Mouse (Mus musculus): ENCODE data around the gene Cntn6. TPM values are rescaled to one million over a fixed set of nuclear protein-coding genes. Genes with fewer than 3 reads are reported as not detected.

Gene Cntn6
- total RNA-seq, 1 experiment from 2014 or later = not detected

DNA sequence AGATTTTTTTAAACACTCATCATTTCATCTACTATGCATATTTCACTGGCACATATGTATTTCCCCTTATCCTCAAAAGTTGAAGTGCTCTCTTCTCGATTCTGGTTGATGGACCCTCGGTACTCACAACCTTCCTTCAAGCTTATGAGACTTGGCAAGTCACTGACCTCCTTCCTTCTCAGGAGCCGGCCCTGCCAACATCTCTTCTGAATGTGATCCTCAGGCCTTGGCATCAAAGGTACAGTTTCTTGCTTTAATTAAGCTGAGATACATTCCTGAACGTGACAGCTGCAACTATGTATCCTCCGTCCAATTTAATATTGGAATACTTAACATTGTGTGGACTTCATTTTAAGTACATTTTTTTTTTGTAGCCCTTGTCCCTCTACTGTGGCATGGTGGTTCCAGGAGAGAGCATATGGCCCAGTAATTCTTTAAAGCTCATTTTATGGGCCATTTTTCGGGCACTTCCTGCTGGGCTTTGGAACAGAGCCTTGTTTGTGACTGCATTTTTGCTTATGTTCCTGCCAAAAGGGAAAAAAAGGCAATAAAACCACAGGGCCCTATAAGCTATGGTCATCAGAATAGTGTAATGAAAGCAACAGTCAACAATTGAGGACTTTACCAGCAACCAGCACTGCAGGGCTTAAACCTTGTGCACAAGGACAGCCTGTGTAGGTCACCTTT, 196.0 kb downstream of the Cntn6 start:
- no peak for ATAC-seq (replicated peaks in 1 of 2; ENCODE audit: insufficient read depth in 1 of 2, low FRiP score in 2 of 2, low TSS enrichment in 1 of 2, low read depth in 1 of 2, poor library complexity in 2 of 2, severe bottlenecking in 2 of 2)

DNA sequence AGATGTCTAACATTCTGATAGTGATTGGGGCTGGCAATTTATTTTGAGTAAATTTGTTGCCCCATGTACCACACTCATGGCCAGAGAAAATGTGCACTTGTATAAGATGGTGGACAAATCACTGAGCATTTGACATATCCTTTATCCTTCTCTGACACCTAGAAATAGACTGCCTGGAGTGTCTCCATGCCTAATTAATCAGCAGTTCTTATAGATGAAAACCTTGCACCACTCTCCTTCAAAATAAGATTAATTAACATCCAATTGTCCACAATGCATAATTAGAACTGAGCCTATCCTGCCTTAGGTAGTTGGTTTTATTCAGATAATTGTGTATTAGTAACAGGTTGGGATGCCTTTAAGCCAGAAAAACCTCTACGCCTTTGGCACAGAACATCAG, 236.0 kb downstream of the Cntn6 start:
- ATAC-seq (replicated peaks in 1 of 2; ENCODE audit: insufficient read depth in 1 of 2, low FRiP score in 2 of 2, low TSS enrichment in 1 of 2, low read depth in 1 of 2, poor library complexity in 2 of 2, severe bottlenecking in 2 of 2) = no peak

DNA sequence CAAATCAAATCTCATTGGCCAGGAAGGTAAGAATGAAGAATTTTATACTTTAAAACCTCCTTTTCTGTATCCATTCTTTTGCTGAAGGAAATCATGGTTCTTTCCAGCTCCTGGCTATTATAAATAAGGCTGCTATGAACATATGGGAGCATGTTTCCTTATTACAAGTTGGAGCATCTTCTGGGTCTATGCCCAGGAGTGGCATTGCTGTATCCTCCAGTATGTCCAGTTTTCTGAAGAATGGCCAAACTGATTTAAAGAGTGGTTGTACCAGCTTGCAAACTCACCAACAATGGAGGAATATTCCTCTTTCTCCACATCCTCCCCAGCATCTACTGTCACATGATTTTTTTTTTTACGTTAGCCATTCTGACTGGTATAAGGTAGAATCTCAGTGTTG, 241.7 kb downstream of the Cntn6 start:
- no peak for ATAC-seq (replicated peaks in 1 of 2; ENCODE audit: insufficient read depth in 1 of 2, low FRiP score in 2 of 2, low TSS enrichment in 1 of 2, low read depth in 1 of 2, poor library complexity in 2 of 2, severe bottlenecking in 2 of 2)

DNA sequence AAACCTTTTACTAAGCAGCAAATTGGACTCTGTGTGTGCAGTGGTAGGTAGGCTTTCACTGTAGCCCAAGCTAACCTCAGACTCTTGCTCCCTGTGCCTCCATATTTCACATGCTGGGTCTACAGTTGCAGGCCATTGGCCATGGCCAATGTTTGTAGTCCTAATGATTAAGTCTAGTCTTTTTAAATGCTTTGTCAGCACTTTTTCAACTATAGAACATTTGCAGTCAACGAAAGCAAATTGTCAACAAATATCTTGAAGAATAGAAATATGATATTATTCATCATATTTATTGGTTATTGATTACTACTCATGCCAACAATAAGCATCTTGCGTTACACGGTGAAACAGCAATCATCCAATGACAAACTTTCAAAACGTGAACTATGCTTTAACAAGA, 246.4 kb downstream of the Cntn6 start:
- no peak for ATAC-seq (replicated peaks in 1 of 2; ENCODE audit: insufficient read depth in 1 of 2, low FRiP score in 2 of 2, low TSS enrichment in 1 of 2, low read depth in 1 of 2, poor library complexity in 2 of 2, severe bottlenecking in 2 of 2)

DNA sequence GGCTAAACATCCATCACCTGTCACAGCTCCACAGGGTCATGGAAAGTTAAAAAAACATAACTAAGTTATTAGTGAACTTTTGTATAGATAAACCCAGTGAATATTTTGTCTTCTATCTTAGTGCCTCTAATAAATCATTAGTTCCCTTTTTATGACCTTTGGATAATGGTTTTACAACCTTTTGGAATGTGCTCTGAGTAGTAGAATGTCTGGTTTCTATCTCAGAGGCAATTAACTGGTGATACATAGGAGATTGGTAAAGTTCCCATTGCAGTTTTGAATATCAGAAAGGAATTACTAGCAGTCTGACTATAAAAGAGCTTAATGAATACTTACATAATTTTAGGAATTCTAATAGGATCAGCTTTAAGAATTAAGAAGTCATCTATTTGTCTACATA, 265.5 kb downstream of the Cntn6 start:
- ATAC-seq (replicated peaks in 1 of 2; ENCODE audit: insufficient read depth in 1 of 2, low FRiP score in 2 of 2, low TSS enrichment in 1 of 2, low read depth in 1 of 2, poor library complexity in 2 of 2, severe bottlenecking in 2 of 2) = no peak

DNA sequence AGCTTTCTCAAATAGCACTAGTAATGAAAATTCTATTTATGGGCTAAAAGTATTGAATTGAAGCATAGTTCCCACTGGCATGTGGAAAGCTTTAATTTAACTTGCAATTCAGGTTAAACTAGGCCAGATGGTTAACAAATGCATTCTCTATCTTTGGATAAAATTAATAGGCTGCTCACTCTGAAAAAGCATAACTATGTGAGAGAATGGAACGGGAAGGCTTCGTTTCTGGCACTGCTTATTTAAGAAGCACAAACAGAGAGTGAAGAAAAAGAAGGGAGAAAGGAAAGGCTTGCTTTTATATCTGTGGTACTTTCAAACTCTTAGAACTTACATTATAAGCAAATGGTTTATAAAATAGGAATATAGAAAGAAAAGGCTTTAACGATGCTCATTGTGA, 268.6 kb downstream of the Cntn6 start:
- ATAC-seq (replicated peaks in 1 of 2; ENCODE audit: insufficient read depth in 1 of 2, low FRiP score in 2 of 2, low TSS enrichment in 1 of 2, low read depth in 1 of 2, poor library complexity in 2 of 2, severe bottlenecking in 2 of 2) = no peak

DNA sequence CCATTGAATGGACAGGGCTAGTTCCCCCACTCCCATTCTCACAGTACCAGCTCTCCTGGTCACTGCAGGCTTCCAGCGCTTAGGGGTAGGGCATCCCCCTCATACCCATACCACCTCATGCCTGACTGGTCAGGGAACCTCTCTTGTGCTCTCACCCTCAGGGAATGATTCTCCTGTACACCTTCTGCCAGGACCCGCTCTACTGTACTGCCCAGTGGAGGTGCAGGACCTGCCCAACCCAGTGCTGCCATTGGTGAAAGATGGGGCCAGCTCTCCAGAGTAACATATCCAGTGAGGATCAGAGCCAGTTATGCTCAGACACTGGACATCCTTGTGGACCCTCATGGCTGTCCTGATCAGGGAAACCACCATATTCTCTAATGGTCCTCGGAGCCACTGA, 291.3 kb downstream of the Cntn6 start:
- no peak for ATAC-seq (replicated peaks in 1 of 2; ENCODE audit: insufficient read depth in 1 of 2, low FRiP score in 2 of 2, low TSS enrichment in 1 of 2, low read depth in 1 of 2, poor library complexity in 2 of 2, severe bottlenecking in 2 of 2)

DNA sequence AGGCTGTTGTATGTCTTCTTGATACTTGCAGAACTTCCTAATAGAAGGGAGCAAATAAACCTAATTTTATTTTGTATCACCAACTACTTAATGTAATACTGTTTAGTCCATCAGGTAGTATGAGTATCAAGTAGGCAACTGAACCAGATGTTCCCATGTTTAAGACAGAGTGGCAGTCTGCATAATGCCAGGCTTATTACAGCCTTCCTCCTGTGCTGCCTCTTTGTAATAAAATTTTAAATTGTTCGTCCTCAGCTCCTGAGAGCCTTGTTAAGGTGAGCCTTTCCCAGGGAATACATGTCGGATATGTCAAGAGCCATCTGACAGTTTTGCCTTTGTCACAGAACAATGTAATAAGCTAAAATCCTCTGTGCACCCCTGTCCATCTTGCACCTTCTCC, 294.9 kb downstream of the Cntn6 start:
- ATAC-seq (replicated peaks in 1 of 2; ENCODE audit: insufficient read depth in 1 of 2, low FRiP score in 2 of 2, low TSS enrichment in 1 of 2, low read depth in 1 of 2, poor library complexity in 2 of 2, severe bottlenecking in 2 of 2) = no peak

DNA sequence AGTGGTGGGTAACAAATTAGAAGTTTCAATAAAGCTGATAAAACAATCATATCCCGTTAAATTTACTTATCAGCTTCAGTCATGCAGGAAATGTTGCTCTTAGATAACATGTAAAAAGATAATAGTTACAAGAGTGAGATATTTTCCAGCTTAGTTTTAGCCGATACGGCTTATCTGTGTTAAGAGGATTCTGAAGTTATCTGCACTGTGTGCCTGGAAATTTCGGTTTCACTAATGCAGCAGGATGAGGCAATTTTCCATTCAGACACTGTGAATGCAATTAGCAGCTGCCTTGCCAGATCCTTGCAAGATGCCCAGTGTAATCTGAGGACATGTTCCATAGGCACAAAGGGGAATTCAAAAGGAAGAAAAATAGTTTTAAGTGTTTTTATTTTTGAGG, 315.9 kb downstream of the Cntn6 start:
- ATAC-seq (replicated peaks in 1 of 2; ENCODE audit: insufficient read depth in 1 of 2, low FRiP score in 2 of 2, low TSS enrichment in 1 of 2, low read depth in 1 of 2, poor library complexity in 2 of 2, severe bottlenecking in 2 of 2) = no peak

DNA sequence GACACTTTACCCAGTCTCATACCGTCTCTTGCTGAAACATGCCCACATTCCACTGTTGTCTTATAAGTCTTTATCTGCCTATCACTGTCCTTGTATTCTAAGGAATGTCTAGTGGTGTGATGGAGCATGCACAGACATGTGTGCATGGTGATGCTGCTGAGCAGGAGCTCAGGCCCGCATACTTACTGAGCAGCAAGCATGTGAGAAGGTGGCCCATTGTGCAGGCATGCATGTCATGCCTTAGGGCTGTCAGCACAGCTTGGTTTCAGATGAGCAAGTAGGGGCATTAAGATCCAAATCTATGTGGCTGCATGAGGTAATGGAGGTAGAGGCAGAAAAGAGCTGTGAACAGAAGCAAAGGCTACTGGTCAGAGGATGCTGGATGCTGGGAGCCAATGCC, 323.0 kb downstream of the Cntn6 start:
- ATAC-seq (replicated peaks in 1 of 2; ENCODE audit: insufficient read depth in 1 of 2, low FRiP score in 2 of 2, low TSS enrichment in 1 of 2, low read depth in 1 of 2, poor library complexity in 2 of 2, severe bottlenecking in 2 of 2) = no peak; a peak in 1 of 4 replicates

DNA sequence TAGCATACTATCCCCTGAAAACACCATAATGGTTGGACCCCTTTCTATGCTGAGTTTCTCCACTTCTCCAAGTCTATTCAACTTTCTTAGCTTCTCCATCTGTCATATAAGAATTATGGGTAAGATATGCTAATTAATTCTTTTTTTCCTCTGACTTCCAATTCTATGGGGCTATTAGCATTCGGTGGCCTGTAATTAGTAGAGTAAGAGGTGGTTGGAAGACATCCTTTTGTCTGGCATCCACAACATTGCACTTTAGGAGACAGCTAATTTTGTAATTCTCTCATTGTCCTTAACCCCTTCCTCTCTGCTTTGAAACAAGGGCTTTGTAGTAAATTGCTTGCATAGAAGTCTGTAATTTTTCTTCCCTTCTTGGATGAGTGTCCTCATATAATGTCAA, 387.1 kb downstream of the Cntn6 start:
- no peak for ATAC-seq (replicated peaks in 1 of 2; ENCODE audit: insufficient read depth in 1 of 2, low FRiP score in 2 of 2, low TSS enrichment in 1 of 2, low read depth in 1 of 2, poor library complexity in 2 of 2, severe bottlenecking in 2 of 2)

DNA sequence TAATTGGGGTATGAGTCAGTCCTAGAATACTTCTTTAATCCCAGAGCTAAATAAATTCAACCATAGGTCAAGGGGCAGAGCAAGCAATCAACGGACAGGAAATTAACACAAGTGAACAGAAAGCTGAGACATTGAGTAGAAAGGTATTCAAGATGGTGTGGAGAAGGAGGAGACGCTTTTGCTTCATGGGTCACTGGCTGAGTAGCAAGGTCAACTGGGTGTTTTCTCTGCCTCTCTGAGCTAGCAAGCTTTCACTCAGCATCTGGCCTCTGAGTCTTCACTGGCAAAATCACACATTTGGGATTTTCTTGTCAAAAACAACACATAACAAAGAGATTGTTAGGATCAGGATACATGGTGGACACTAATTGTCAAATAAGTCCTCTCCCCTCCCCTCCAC, 391.4 kb downstream of the Cntn6 start:
- ATAC-seq (replicated peaks in 1 of 2; ENCODE audit: insufficient read depth in 1 of 2, low FRiP score in 2 of 2, low TSS enrichment in 1 of 2, low read depth in 1 of 2, poor library complexity in 2 of 2, severe bottlenecking in 2 of 2) = no peak

DNA sequence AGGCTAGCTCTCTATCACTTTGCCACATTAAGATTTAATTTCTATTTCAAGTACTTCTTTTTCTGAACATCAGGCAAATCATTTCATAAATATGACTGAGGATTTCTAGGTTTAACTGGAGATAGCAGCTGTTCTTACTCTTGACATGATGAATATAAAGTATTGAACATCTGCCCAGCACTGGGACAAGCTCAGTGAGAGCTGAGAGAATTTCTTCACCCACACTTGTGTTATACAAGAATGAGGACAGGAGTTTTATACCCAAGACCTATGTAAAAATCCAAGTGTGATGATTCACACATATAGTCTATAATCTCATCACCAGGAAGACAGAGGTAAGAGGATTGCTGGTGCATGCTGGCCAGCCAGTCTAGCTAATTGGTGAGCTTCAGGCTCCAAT, 393.2 kb downstream of the Cntn6 start:
- no peak for ATAC-seq (replicated peaks in 1 of 2; ENCODE audit: insufficient read depth in 1 of 2, low FRiP score in 2 of 2, low TSS enrichment in 1 of 2, low read depth in 1 of 2, poor library complexity in 2 of 2, severe bottlenecking in 2 of 2)

DNA sequence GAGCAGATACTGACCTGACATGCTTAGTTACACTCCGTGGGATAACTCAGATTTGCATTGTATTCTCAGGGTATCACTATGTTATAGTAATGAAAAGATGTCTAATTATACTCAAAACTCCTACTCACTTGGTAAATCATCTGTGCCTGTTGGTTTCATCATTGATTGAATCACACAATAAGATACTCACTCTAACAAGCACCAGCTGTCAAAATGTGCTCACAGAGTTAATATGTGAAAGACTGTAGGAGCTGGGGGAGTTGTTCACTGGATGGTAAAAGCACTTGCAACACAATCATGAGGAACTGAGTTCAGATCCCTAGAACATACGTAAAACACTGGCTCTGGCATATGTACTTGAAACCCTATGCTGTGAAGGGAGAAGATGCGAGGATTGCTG, 398.5 kb downstream of the Cntn6 start:
- ATAC-seq (replicated peaks in 1 of 2; ENCODE audit: insufficient read depth in 1 of 2, low FRiP score in 2 of 2, low TSS enrichment in 1 of 2, low read depth in 1 of 2, poor library complexity in 2 of 2, severe bottlenecking in 2 of 2) = no peak

Data from hematopoietic stem cell, adult 5-6 weeks (primary cell).